Mouse (Mus musculus) left cerebral cortex, postnatal 14 days (tissue): ENCODE measurements at regions not wholly inside any gene's neighbourhood (a gene's known extent, or its start where the extent isn't known, plus 50 kb on each side); places are given as distances from the start of the nearest gene placed in this dataset.
A peak's percentile ranks its signal among the peaks of the same experiment; 100 is the strongest.

Experiments used
- DNase-seq, 2 experiments: peaks; one replicate each; pipeline ENCODE4 v3.0.0; 2021 to 2022; ENCODE audit warnings: low spot score in 2 of 2, mixed read lengths in 1 of 2
- intact Hi-C: fragments of 180-260 bp; cut with DNase I; formaldehyde crosslinking; loops from one replicate; pipeline ENCODE4 v1.15.1; 2025

DNA sequence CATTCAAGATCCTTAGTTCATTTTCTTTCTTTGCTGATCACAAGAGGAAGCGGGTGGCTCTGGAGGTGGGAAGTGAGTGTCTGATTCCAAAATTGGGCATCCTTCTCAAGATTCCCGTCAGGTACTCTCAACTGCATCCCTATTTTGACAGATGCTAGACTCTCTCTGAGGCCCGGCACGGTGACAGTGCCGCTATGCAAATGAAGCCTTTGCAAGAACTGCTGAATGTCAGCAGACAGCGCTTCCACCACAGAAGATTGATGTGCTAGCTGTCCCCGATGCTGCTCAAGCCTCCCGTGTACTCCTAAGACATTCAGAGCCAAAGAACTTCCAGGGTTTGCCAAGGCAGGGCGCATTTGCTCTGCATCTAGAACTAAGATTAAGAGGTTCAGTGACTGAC, 50.9 kb upstream of the Cpne4 start:
- intact Hi-C loops, result no loop called here
- no peak for DNase-seq

DNA sequence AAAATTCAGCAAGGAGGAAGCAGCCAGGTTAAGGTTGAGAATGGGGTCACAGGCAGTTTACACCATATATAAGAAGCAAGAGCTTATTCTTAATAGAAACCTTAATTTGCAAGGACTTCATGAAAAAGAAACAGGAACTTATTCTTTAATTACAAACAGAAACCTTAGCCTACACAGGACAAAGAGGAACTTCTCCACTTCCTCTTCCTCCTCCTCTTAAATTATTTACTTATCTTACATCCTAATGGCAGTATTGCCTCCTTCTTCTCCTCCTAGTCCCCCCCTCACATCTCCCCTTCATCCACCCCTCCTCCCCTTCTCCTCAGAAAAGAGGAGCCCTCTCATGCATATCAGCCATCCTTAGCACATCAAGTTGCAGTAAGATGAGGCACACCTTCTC, 56.4 kb upstream of the Cpne4 start:
- intact Hi-C loops, result no loop called here
- DNase-seq, result no peak

DNA sequence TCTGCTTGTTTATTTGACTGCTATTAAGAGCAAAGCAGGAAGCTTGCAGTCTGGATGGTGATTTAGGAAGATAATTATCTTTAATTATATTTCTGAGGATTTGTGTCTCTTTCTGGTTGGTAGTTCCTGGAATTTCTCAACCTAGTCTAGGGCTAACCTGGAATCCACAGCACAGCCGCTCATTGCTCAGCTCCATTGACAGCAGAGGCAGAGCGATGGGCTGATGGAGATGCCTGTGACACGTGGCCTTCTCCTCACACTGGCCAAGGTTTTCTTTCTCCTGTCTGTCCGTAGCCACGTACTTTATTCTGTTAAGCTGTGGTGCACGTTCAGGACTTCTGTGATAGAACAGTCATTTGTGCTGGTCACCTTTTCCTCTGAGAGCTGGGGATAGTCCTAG, 57.7 kb upstream of the Cpne4 start:
- no peak for DNase-seq
- intact Hi-C loops, result no loop called here

DNA sequence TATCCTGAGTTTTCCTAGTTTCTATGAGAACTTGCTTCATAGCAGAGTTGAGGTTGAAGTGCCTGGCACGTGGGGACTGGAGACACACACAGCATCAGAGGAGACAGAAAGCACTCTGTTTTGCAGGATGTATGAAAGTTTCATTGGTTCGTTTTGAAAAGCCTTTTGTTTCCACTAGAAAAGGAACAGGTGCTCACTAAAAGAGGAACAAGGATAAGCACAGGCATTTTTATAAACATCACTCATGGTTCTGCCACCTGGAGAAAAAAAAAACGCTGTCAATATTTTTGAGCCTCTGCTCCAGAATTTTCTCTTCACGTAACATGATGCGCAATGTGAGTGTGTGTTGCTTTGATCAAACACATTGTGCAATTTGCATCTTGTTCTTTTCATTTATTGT, 64.6 kb upstream of the Cpne4 start:
- DNase-seq, result no peak
- intact Hi-C loops, result no loop called here

DNA sequence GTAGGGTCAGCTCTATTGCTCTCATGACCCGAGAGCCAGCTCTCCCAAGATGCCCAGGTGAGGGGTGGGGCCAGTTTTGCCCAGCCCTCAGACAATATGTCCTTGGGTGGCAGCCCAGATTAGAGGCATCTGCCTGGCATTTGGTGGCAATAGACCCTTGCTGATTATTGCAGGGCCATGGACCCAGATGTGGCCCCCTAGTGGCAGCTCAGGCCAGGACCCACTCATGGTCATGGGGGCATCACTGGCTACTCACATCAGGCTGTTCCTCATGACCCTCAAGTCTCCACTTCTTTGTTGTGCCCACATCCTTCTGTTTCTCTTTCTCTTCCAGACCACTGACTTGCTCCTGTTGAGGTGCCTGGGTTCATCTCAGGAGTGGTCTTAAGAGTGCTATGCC, 66.4 kb upstream of the Cpne4 start:
- no peak for DNase-seq
- intact Hi-C loops, result no loop called here

DNA sequence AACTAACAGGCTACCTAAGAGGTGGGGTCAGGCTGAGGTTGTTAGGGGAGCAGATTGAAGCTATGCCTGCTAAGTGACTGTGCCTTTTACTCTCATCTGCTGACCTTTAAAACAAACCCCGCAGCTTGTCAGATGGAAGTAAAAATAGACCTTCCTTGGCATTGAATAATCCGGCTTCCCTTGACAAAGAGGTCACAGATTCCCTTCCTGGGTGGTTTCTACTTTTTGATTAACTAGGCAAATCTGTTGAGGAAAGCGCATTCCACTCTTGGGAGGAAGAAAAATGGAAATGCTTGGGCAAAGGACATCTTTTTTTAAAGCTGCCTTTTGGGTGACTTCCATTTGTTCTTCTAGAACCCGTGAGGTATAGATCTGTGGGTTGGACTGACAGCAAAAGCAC, 72.3 kb upstream of the Cpne4 start:
- DNase-seq, result no peak
- intact Hi-C loops, result no loop called here

DNA sequence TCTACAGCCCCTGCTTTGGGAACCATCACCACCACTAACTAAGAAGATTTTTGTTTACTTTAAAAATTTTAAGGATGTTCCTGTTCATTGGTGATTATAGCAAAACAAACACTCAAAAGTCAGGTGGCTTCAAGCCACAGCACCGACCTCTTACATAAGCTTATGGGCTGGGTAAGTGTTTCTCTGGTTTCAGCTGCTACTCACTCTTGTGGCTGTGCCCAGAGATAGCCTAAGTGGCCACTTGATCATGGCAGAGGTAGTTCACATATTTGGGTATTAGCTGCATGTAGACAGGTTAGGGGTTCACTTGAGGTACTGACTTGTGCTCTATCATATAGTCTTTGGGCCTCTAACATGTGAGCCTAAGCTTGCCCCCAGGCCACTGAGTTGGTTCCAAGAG, 79.8 kb upstream of the Cpne4 start:
- DNase-seq, result no peak
- intact Hi-C loops, result no loop called here

DNA sequence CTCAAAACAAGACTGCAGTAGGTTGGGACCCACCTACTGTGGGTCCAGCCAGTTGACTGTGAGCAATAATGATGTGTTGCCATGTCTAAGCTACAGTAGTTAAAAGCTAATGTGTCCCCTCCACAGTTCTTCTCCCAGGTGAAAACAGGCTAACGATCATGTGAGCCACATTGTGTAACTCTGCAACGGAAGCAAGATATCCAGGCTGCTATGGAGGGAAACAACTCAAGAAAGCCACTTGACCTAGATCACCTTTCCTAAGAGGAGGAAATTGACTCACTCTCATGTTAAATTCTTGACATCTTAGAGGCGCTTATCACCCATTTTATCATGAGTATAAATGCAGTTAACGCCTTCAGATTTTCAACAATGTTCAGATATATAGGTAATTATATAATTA, 83.4 kb upstream of the Cpne4 start:
- no peak for DNase-seq
- intact Hi-C loops, result no loop called here

DNA sequence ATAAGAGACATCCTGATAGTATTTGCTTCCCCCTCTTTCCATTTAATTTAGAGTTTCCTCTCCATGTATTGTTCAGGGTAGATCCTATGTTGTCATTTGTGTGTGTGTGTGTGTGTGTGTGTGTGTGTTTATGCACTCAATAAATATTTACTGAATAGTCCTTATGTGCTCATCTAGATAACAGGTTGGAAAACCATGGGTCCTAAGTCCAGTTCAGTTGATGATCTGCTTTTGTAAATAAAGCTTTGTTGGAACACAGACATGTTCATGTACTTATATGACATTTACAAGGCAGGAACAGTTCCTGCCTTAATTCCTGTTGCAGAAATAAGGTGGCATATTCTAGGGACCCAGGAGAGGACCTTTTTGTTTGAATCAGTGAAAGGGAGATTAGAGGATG, 87.0 kb upstream of the Cpne4 start:
- intact Hi-C loops, result no loop called here
- no peak for DNase-seq

DNA sequence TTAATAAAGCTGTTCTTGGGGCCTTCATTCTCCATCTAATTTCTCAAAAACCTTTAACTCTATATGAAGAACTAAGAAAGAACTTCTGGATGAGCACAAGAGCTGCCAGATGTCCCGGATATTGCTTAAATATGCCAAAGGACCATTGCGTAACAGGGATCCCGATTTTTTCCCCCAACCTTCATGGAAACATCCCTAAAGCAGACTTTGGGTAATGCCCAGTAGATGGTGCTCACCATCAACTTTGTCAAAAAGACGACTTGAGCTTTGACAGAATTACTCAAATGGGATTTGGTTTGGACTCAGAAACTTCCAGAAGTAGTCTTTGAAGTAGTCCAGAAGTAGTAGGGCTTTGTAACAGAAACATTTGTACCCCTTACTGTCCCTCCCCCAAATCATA, 89.5 kb upstream of the Cpne4 start:
- peak; percentile 10 to 12 for DNase-seq
- intact Hi-C loops, result no loop called here

DNA sequence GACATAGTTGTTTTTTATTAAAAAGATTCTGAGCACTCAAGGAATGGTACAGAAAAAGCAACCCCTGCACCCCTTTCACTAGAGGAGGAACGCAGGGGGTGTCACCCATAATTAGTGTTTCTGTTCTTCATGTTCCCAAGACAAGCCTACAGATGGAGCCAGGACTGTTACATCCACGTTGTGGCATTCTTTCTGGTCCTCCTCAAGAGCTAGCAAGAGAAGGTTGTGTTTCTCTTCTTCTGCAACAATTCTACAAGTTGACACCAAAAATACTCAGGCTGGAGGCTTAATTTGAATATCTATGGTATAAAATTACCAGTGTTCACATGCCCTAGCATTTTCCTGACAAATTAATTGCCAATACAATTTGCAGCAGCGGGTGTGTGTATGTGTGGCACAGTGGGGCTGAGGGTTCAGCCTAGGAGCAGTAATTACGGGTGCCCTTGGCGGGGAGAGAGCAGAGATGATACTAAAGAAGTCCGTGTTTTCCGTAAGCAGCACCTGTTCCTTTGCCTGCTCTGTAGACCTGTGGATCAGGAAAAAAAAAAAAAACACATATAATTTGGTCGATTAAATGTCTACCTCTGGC, 98.4 kb upstream of the Cpne4 start:
- no peak for DNase-seq
- intact Hi-C loops, result loop anchor here (10.0 kb wide), 1 partner anchor 96 kb away; the partner anchor contains the start of gene Cpne4

DNA sequence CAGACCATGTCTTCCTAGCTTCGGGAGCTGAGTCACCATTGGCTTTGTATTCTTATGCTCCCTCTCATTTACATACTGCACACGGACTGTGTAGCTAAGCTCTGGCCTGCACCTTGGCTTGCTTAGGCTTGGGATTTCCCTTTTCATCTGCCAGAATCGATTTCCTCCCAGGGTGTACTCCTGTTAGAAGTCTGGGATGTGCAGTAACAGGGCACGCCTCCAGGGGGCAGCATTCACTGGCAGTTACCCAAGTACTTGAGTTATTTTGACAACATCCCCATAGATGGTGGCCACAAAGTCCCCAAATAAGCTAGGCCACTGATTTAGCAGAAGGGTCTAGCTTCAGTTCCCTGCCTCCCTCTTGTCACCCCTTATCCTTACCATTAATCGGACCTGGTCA, 102.2 kb upstream of the Cpne4 start:
- DNase-seq, result peak; percentile 20 to 42
- intact Hi-C loops, result loop anchor here (10.0 kb wide), 1 partner anchor 100 kb away; the partner anchor contains the start of gene Cpne4

DNA sequence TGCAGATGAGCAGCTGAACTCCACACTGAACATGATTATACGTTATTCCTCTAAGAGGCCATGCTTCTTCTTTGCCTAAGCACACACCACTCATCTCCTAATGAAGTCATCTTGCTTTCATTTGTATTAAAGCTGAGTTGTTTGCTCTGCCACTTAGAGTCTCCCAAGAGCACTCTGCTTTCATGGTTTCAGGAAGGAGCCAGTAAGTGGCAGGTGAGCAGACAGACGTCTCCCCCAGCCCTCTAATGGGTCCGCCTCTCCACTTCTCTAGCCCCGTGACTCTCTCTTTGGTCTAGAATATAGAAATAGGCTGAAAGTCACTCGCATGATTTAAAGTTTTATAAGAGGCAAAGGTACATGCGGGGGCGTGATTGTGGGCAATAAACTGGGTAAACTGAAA, 103.8 kb upstream of the Cpne4 start:
- DNase-seq, result no peak
- intact Hi-C loops, result loop anchor here (10.0 kb wide), 1 partner anchor 102 kb away; the partner anchor contains the start of gene Cpne4

DNA sequence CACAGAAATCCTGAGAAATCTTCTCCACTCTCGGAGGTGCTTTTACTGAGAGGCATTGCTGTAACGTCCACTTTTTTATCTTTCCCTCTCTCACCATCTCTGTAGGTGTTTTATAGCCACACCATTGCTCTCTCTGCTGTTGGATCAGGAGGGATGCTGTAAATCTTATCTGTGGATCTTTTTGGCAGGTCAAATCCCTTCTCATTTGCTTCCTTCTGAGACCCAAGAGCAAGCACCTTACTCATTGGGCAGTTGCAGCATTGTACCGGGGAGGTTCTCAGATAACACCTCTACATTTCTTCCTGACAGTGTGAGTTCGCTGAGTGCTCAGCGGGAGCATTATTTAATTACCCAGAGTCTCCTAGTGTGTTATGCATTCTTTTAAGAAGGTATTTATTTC, 75.5 kb upstream of the Acpp start:
- no peak for DNase-seq
- intact Hi-C loops, result loop anchor here (5.0 kb wide), 1 partner anchor 974 kb away; no protein-coding TSS in a partner anchor

DNA sequence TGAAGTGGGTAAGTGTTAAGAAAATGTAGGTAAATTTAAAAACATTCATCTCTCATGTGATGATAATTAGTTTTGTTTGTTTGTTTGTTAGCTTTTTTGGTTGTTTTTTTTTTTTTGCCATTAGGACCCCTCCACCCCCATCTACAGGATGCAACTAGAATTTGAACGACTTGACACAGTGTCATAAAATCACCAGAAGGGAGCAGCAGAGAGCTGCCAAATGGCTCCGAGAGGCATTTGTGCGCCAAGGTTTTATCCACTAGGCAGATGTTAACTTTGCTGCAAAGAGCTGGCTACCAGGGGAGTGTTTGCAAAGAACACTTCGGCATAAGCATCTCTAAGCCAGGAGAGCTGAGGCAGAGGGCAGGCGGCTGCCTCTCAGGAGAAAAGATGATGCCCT, 72.7 kb upstream of the Acpp start:
- peak; percentile 74 for DNase-seq
- intact Hi-C loops, result loop anchor here (5.0 kb wide), 1 partner anchor 977 kb away; no protein-coding TSS in a partner anchor

DNA sequence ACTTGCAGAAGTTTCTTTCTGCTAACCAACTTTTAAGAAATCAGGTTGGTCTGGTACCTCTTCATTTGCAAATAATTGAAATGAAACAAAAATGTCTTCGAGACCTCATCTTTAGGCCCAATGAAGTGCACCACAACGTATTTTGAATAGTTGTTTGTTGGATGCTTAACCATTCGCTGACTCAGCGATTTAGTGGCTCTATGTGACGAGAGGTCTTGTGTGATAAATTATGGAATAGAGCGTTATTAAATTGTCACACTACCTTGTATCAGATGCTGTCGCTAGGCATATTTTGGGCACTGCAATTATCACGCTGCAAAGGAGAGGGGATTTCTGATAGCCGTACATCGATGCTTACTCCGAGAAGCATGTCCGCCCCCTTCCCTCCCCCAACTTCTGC, 71.8 kb upstream of the Acpp start:
- peak in 1 of 2 experiments; percentile 10 for DNase-seq
- intact Hi-C loops, result loop anchor here (5.0 kb wide), 1 partner anchor 158 kb away; no protein-coding TSS in a partner anchor

DNA sequence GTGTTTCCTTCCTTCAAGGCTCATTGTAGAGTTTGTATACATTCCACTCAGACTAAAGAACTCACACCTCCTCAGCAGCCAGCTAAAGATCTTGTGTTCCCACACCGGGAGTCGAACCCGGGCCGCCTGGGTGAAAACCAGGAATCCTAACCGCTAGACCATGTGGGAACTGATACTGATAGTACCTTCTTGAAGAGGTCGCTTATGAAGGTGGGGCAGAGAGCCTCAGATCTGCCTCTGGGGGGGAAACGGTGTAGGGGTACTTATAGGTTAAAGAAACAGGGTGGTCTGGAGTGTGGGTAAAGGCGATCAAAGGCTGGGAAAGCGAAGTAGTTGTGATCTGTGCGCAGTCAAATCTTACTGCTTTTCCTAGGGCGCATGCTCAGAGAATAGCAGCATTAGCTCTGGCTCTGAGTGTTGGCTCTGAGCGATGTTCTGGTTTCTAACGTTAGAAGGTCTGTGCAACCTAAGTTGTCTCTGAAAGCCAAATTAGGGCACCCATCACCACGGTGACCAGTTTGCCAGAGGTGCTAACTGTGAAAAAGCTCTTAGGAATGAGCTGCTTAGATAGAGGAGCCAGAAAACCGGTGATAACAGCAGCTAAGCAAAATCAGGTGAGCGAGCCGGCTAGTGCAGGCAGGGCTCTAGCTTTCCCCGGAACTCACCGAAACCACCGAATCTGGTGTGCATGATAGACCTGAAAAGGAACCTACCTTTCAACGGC, 71.2 kb upstream of the Acpp start:
- intact Hi-C loops, result loop anchor here (5.0 kb wide), 1 partner anchor 159 kb away; no protein-coding TSS in a partner anchor
- DNase-seq, result peak; percentile 57 to 71

DNA sequence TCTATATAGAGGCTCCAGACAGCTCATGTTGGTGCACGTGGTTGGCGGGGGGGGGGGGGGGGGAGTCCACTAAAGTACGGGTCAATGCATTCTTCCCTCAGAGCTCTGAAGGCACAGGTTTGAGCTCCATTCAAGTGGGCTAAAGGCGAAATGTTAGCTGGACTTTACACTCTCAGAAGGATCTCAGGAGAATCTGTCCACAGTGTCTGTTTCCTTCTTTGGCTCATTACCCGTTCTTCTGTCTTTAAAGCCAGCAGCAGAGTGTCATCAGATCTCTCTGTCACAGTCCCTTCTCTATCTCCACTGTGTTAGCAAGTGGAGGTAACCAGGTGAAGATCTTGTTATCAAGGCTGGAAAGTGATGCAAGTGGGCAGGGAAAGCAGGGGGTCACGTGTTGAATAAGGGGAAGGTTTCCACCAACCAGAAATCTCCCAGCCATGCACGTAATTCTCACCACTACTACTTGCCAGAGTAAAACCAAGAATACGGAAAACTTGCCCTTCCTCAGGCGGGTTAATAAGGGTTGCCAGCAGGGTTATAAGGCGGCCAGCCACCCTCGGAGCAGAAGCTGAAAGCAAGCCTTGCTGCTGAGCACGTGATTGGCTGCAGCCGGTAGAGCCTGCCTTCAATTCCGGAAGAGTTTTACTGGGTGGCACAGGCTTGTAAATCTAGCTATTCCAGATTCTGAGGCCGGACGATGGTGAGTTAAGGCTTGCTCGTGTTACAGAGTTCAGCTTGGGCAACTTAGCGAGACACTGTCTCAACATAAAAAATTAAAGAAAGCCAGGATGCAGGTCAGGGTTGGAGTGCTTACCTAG, 70.2 kb upstream of the Acpp start:
- no peak for DNase-seq
- intact Hi-C loops, result loop anchor here (5.0 kb wide), 1 partner anchor 160 kb away; no protein-coding TSS in a partner anchor

DNA sequence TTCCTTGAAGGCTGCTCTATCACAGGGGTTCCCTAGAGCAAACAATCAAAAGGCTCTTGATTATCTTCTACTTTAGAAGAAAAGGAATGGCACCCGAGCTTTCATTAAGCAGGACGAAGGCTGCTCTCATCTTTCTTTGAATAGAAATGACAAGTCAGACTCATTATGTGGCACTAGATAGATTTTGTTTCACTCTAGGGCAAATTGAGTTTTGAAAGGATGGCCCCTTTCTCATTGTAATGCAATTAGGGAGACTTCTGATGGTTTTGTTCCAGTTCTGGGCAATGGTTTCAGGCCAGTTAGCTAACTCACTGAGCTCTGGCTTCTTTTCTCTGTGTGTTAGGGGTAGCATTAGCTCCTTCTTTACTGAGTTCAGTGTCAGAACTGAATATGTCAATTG, 69.5 kb upstream of the Acpp start:
- intact Hi-C loops, result loop anchor here (5.0 kb wide), 1 partner anchor 160 kb away; no protein-coding TSS in a partner anchor
- no peak for DNase-seq

DNA sequence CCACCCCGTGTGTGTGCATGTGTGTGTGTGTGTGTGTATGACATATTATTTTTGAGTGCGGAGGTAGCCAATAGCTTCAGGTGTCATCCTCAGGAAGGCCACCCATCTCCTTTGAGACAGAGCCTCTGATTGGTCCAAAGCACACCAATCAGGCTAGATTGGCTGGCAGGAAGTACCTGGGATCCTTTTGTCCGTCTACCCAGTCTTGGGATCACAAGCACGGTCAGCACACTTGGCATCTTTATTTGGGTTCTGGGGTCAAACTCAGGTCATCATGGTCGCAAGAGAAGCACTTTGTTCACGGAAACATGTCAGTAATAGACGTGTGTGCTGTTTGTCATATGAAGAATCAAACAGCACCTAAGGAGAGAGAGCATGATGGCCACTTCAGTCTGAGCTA, 68.9 kb upstream of the Acpp start:
- intact Hi-C loops, result loop anchor here (5.0 kb wide), 1 partner anchor 161 kb away; no protein-coding TSS in a partner anchor
- no peak for DNase-seq
